Mouse (Mus musculus) skeletal muscle tissue, postnatal 0 days (tissue): ENCODE results near the gene Snca. TPM values are rescaled to one million over a fixed set of nuclear protein-coding genes. Genes with fewer than 3 reads are reported as not detected.

ENCODE experiments used
- polyA plus RNA-seq: library from polyadenylated mRNA; unstranded; fragments of >200 nt; fragmentation: Nextera tagmentation; extraction: Ambion mirVana; gene quantifications from 2 replicates; pipeline ENCODE4 v1.2.1, GENCODE M21; 2015

Gene Snca
- 7.6 and 8.0 TPM in 2 replicates for polyA plus RNA-seq

GRCm38 (mm10) chr6:60829282-60829891, at the start of gene Snca:
TSS of gene Snca (minus strand) at chr6:60829855.

Other genes starting within 250 kb of the Snca start
- 1.6 and 1.8 TPM in 2 replicates for gene Mmrn1, start 95.1 kb upstream of the Snca start, polyA plus RNA-seq